Mouse (Mus musculus): Measurements from ENCODE around the gene Zbtb12.

- TF ChIP-seq TAL1 (IDR thresholded peaks at IDR 0.05; ENCODE audit: low read length) (no peak), GATA1 (IDR thresholded peaks at IDR 0.05; ENCODE audit: low read length) (no peak)
Observed at GRCm38 (mm10) chr17:34858670-34859069, 20.6 kb upstream of the Zbtb12 start.

Data from erythroblast, embryonic 14.5 days (primary cell).